Mouse (Mus musculus): ENCODE data around the gene Gps1. TPM values are rescaled to one million over a fixed set of nuclear protein-coding genes. Genes with fewer than 3 reads are reported as not detected.

Gps1 gene
- total RNA-seq (2023): 10 to 100 TPM; 53.1 to 57.5 TPM

GRCm38 (mm10) chr11:120784064-120784791 is at the start of gene Gps1, which contains the start of gene Rfng:
TSS of gene Gps1 (plus strand) at chr11:120784272.
TSS of gene Rfng (minus strand) at chr11:120784207.

GRCm38 (mm10) chr11:120762672-120763041 is 21.4 kb upstream of the Gps1 start, which contains the start of gene Hmga1b:
TSS of gene Hmga1b (plus strand) at chr11:120762794.

GRCm38 (mm10) chr11:120795756-120796613 is 11.9 kb downstream of the Gps1 start, which contains the start of gene Dus1l:
TSS of gene Dus1l (minus strand) at chr11:120796403.

GRCm38 (mm10) chr11:120823956-120824786 is 40.1 kb downstream of the Gps1 start, which contains the start of gene Fasn:
TSS of gene Fasn (minus strand) at chr11:120824547.

Other genes starting within 250 kb of the Gps1 start
- gene Mcrip1, start 234.5 kb upstream of the Gps1 start, total RNA-seq (2023): 10 to 100 TPM; 52.0 to 52.6 TPM
- not detected for gene Ppp1r27, start 233.1 kb upstream of the Gps1 start, total RNA-seq (2023)
- 100 to 1,000 TPM; 348 to 375 TPM for gene P4hb, start 211.0 kb upstream of the Gps1 start, total RNA-seq (2023)
- 100 to 1,000 TPM; 623 to 655 TPM for gene Arhgdia, start 202.6 kb upstream of the Gps1 start, total RNA-seq (2023)
- gene Alyref, start 185.9 kb upstream of the Gps1 start, total RNA-seq (2023): 100 to 1,000 TPM in 1 of 2 experiments, 10 to 100 TPM in 1; 90.1 to 103 TPM
- gene Anapc11, start 185.9 kb upstream of the Gps1 start, total RNA-seq (2023): 10 to 100 TPM; 55.8 to 56.4 TPM
- gene Npb, start 175.8 kb upstream of the Gps1 start, total RNA-seq (2023): 1 to 10 TPM in 1 of 2 experiments, not detected in 1; 1.4 TPM
- gene Pcyt2, start 166.3 kb upstream of the Gps1 start, total RNA-seq (2023): 10 to 100 TPM; 66.8 to 75.4 TPM
- gene Sirt7, start 159.0 kb upstream of the Gps1 start, total RNA-seq (2023): 100 to 1,000 TPM; 122 to 125 TPM
- 100 to 1,000 TPM in 1 of 2 experiments, 10 to 100 TPM in 1; 96.6 to 101 TPM for gene Mafg, start 150.7 kb upstream of the Gps1 start, total RNA-seq (2023)
- gene Pycr1, start 140.5 kb upstream of the Gps1 start, total RNA-seq (2023): under 1 TPM in 1 of 2 experiments, not detected in 1; 0.27 TPM
- not detected for gene Myadml2, start 136.1 kb upstream of the Gps1 start, total RNA-seq (2023)
- gene Notum, start 123.1 kb upstream of the Gps1 start, total RNA-seq (2023): not detected
- 10 to 100 TPM; 77.9 to 83.1 TPM for gene Aspscr1, start 111.3 kb upstream of the Gps1 start, total RNA-seq (2023)
- gene Cenpx, start 70.5 kb upstream of the Gps1 start, total RNA-seq (2023): 10 to 100 TPM; 34.6 to 45.6 TPM
- gene Lrrc45, start 70.3 kb upstream of the Gps1 start, total RNA-seq (2023): 10 to 100 TPM; 30.5 to 36.0 TPM
- 1 to 10 TPM; 1.0 to 2.9 TPM for gene Rac3, start 62.8 kb upstream of the Gps1 start, total RNA-seq (2023)
- 10 to 100 TPM; 26.2 to 29.1 TPM for gene Dcxr, start 57.0 kb upstream of the Gps1 start, total RNA-seq (2023)
- gene Cbr2, start 52.2 kb upstream of the Gps1 start, total RNA-seq (2023): 10 to 100 TPM; 11.8 to 24.2 TPM
- 10 to 100 TPM; 40.5 to 48.6 TPM for gene Hmga1b, start 21.5 kb upstream of the Gps1 start, total RNA-seq (2023)
- gene Rfng, start 65 bp upstream of the Gps1 start, total RNA-seq (2023): 10 to 100 TPM; 16.9 to 20.9 TPM
- 10 to 100 TPM; 39.3 to 50.0 TPM for gene Dus1l, start 12.1 kb downstream of the Gps1 start, total RNA-seq (2023)
- 10 to 100 TPM; 46.7 to 64.3 TPM for gene Fasn, start 40.3 kb downstream of the Gps1 start, total RNA-seq (2023)
- under 1 TPM; 0.58 to 0.88 TPM for gene Ccdc57, start 148.6 kb downstream of the Gps1 start, total RNA-seq (2023)
- 100 to 1,000 TPM; 145 to 159 TPM for gene Slc16a3, start 164.2 kb downstream of the Gps1 start, total RNA-seq (2023)
- 100 to 1,000 TPM; 146 to 149 TPM for gene Csnk1d, start 207.1 kb downstream of the Gps1 start, total RNA-seq (2023)